Mouse (Mus musculus): ENCODE results near the gene Krtap5-1. TPM values are rescaled to one million over a fixed set of nuclear protein-coding genes. Genes with fewer than 3 reads are reported as not detected.

The Krtap5-1 gene
- not detected in 2 replicates for polyA plus RNA-seq (2012; rRNA removed)

DNA sequence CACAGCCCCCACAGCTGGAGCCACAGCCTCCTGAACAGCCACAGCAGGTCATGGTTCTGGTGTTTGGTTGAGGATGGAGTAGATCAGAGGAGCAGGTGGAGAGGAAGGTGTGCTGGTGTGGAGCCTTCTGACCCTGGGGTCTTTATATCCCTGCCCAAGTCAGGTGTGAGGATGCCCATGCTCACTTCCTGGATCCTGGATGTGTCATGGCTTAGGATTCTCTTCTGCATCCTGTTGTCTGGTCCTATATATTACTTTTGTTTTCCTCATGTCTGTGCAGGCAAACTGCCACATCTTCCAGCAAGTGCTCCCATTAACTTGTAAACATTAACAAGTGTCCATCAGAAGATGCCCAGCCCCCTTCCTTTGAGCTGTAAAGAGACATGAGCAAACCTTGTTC is at the start of gene Krtap5-1:
Gene Krtap5-1 (minus strand): TSS at position 101 of the 400 bp plus-strand sequence.

DNA sequence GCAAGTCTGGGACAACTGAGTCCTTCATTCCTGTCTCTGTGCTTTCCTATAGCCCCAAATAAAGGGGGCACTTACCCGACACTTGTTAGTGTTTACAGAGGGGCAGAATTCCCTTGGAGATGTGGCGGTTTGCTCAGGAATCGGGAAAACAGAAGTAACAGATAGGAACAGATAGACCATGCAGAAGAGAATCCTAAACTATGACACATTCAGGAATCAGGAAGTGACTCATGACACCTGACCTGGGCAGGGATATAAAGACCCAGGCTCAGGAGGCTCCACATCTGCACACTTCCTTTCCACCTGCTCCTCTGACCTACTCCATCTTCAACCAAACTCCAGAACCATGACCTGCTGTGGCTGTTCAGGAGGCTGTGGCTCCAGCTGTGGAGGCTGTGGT is 6.3 kb upstream of the Krtap5-1 start, which contains the start of gene Krtap5-4:
Gene Krtap5-4 (plus strand): TSS at position 301 of the 400 bp plus-strand sequence.

DNA sequence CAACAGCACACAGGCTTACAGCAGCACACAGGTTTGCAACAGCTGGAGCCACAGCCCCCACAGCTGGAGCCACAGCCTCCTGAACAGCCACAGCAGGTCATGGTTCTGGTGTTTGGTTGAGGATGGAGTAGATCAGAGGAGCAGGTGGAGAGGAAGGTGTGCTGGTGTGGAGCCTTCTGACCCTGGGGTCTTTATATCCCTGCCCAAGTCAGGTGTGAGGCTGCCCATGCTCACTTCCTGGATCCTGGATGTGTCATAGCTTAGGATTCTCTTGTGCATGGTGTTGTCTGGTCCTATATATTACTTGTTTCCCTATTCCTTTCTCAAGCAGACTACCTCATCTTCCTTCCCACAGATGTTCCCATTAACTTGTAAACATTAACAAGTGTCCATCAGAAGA is 22.7 kb downstream of the Krtap5-1 start, which contains the start of gene Gm4559:
Gene Gm4559 (minus strand): TSS at position 101 of the 400 bp plus-strand sequence.

GRCm38 (mm10) chr7:142258254-142258653 is 38.7 kb downstream of the Krtap5-1 start, which contains the start of gene Gm2431:
Gm2431 (minus strand) TSS chr7:142258354.

Other genes with a start within 250 kb of the Krtap5-1 start
- gene Mob2, start 236.1 kb downstream of the Krtap5-1 start, polyA plus RNA-seq (2012; rRNA removed): 26.5 and 26.9 TPM in 2 replicates
- 1.4 TPM in 2 replicates for gene Dusp8, start 201.3 kb downstream of the Krtap5-1 start, polyA plus RNA-seq (2012; rRNA removed)
- gene Gm45618, start 176.4 kb downstream of the Krtap5-1 start, polyA plus RNA-seq (2012; rRNA removed): not detected in 2 replicates
- gene Gm39115, start 161.1 kb downstream of the Krtap5-1 start, polyA plus RNA-seq (2012; rRNA removed): not detected in 2 replicates
- gene Gm45337, start 152.5 kb downstream of the Krtap5-1 start, polyA plus RNA-seq (2012; rRNA removed): not detected in 2 replicates
- not detected in 2 replicates for gene Gm29735, start 140.0 kb downstream of the Krtap5-1 start, polyA plus RNA-seq (2012; rRNA removed)
- not detected in 2 replicates for gene Gm4553, start 131.4 kb downstream of the Krtap5-1 start, polyA plus RNA-seq (2012; rRNA removed)
- not detected in 2 replicates for gene Krtap5-2, start 121.1 kb downstream of the Krtap5-1 start, polyA plus RNA-seq (2012; rRNA removed)
- not detected in 2 replicates for gene Gm10153, start 106.7 kb downstream of the Krtap5-1 start, polyA plus RNA-seq (2012; rRNA removed)
- gene Krtap5-3, start 95.8 kb downstream of the Krtap5-1 start, polyA plus RNA-seq (2012; rRNA removed): not detected in 2 replicates
- gene Gm7579, start 85.3 kb downstream of the Krtap5-1 start, polyA plus RNA-seq (2012; rRNA removed): not detected in 2 replicates
- not detected in 2 replicates for gene Krtap5-5, start 67.1 kb downstream of the Krtap5-1 start, polyA plus RNA-seq (2012; rRNA removed)
- gene Gm40460, start 56.0 kb downstream of the Krtap5-1 start, polyA plus RNA-seq (2012; rRNA removed): not detected in 2 replicates
- gene Gm2431, start 38.8 kb downstream of the Krtap5-1 start, polyA plus RNA-seq (2012; rRNA removed): not detected in 2 replicates
- not detected in 2 replicates for gene Gm4559, start 22.8 kb downstream of the Krtap5-1 start, polyA plus RNA-seq (2012; rRNA removed)
- gene Krtap5-4, start 6.4 kb upstream of the Krtap5-1 start, polyA plus RNA-seq (2012; rRNA removed): not detected in 2 replicates
- 1.9 and 2.0 TPM in 2 replicates for gene Ifitm10, start 76.6 kb upstream of the Krtap5-1 start, polyA plus RNA-seq (2012; rRNA removed)
- gene Gm49369, start 85.5 kb upstream of the Krtap5-1 start, polyA plus RNA-seq (2012; rRNA removed): 0.48 and 0.60 TPM in 2 replicates
- gene Ctsd, start 90.9 kb upstream of the Krtap5-1 start, polyA plus RNA-seq (2012; rRNA removed): 286 and 330 TPM in 2 replicates
- gene Syt8, start 137.7 kb upstream of the Krtap5-1 start, polyA plus RNA-seq (2012; rRNA removed): 0.16 and 0.24 TPM in 2 replicates
- gene Tnni2, start 144.7 kb upstream of the Krtap5-1 start, polyA plus RNA-seq (2012; rRNA removed): 1.7 and 3.1 TPM in 2 replicates
- gene Lsp1, start 163.7 kb upstream of the Krtap5-1 start, polyA plus RNA-seq (2012; rRNA removed): 31.6 and 34.6 TPM in 2 replicates
- gene Tnnt3, start 201.7 kb upstream of the Krtap5-1 start, polyA plus RNA-seq (2012; rRNA removed): 0.22 and 0.99 TPM in 2 replicates
- 49.6 and 60.9 TPM in 2 replicates for gene Mrpl23, start 235.6 kb upstream of the Krtap5-1 start, polyA plus RNA-seq (2012; rRNA removed)

Measured in liver, embryonic 18 days (tissue).